Mouse (Mus musculus) thymus, adult 2 months (tissue): ENCODE measurements around the gene Gabrg2.

Experiments used
- CTCF ChIP-seq: fragments of 200-500 bp; IDR thresholded peaks from 2 replicates; pipeline ENCODE4 v1.5.1; 2012; ENCODE audit warnings: mild to moderate bottlenecking, control low read depth, low read length, moderate library complexity, borderline replicate concordance; ENCODE audit not compliant: control insufficient read depth, poor library complexity, insufficient read depth; ENCODE audit errors: extremely low read depth
- POLR2A ChIP-seq: fragments of 200-500 bp; IDR thresholded peaks from 2 replicates; pipeline ENCODE4 v1.6.1; 2012; ENCODE audit warnings: mild to moderate bottlenecking, low read length, control low read depth, moderate library complexity; ENCODE audit not compliant: control insufficient read depth, poor library complexity, insufficient read depth; ENCODE audit errors: extremely low read depth

- TF ChIP-seq CTCF = no peak
- no peak for TF ChIP-seq POLR2A
These were observed 48.8 kb downstream of the Gabrg2 start for GRCm38 (mm10) chr11:41951898-41952297.
